Mouse (Mus musculus): ENCODE measurements around the gene Rptor. TPM values are rescaled to one million over a fixed set of nuclear protein-coding genes. Genes with fewer than 3 reads are reported as not detected.

Gene Rptor
- polyA plus RNA-seq, 1 experiment from 2014 or later, result 18.6 TPM

DNA sequence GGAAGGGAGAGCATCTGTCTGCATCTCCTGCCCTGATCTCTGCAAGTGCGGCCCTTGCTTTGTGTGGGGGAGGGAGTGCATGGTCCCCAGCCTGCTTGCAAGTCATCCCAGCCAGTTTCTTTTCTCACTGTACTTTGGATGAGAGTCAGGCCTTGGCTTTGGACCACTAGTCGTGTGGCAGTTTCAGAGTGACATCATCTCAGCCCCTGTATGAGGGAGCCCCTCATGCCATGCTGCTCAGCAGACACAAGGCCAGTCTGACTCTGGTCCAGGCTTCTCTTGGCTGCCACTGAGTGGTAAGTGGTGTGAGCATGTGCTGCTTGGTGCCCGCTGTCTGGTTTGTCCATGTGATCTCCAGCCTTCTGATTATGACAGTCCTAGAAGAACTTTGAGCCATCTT is 170.2 kb downstream of the Rptor start:
- WGBS (ENCODE audit: missing documents), result 95% methylated on average over 3 of the region's 3 CpGs
- Histone ChIP-seq H3K4me3 (ENCODE audit: inconsistent target) (no peak overlapping the region), H3K79me2 (ENCODE audit: inconsistent target) (peaks cover 1% of the 10 kb centered on the region; the same call in 1 of the 2 replicates), H3K27ac (no peak overlapping the region), H3K36me3 (ENCODE audit: inconsistent target) (0 out of 2 replicates have a peak, but pooled peaks cover 7% of the 10 kb centered on the region)

DNA sequence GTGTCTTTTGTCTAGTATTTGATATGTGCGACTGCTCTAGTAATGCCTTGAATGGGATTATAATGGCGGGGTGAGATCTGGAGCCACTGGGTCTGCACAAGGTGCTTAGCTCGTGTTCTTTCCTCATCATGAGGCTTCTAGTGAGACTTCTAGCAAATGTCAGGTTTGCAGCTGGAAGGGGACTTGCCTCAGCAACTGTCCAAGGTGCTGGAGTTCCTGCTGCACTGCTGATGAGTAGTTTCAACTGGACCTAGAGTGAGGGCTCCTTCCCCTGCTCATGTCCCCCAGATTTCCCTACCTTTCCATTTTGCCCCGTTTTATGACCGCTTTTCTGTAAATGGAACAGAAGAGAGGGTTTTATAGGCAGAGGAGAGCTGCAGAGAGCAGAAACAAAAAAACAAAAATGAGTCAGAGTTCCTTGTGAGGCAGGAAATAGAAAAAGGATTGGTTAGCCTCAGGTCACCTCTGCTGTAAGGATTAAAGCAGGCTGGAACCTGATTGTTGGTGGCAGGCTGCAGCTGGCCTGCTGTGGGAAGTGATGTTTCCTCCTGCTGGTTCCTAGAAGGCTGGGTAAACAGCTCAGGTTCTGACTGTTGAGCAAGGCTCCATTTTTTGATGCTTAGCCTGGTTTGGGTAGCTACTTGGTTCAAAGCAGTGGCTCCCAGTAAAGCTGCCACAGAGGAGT is 172.5 kb downstream of the Rptor start:
- WGBS (ENCODE audit: missing documents), result 95% methylated on average over 5 of the region's 5 CpGs

GRCm38 (mm10) chr11:119777236-119777635 is 174.5 kb downstream of the Rptor start:
- Histone ChIP-seq H3K4me3 (ENCODE audit: inconsistent target) (no peak overlapping the region), H3K36me3 (ENCODE audit: inconsistent target) (no peaks in the 10 kb centered on the region), H3K79me2 (ENCODE audit: inconsistent target) (peaks cover 4% of the 10 kb centered on the region; the same call in 1 of the 2 replicates), H3K27ac (0 out of 2 replicates have a peak overlapping the region, but pooled peaks have one; percentile 7)
- 57% methylated on average over 3 of the region's 3 CpGs for WGBS (ENCODE audit: missing documents)

More for the DNA sequence above, 172.5 kb downstream of the Rptor start:
- Histone ChIP-seq H3K36me3 (ENCODE audit: inconsistent target) (0 out of 2 replicates have a peak, but pooled peaks cover 7% of the 10 kb centered on the region), H3K27ac (no peak overlapping the region), H3K79me2 (ENCODE audit: inconsistent target) (peaks cover 4% of the 10 kb centered on the region; the same call in 1 of the 2 replicates), H3K4me3 (ENCODE audit: inconsistent target) (no peak overlapping the region)

DNA sequence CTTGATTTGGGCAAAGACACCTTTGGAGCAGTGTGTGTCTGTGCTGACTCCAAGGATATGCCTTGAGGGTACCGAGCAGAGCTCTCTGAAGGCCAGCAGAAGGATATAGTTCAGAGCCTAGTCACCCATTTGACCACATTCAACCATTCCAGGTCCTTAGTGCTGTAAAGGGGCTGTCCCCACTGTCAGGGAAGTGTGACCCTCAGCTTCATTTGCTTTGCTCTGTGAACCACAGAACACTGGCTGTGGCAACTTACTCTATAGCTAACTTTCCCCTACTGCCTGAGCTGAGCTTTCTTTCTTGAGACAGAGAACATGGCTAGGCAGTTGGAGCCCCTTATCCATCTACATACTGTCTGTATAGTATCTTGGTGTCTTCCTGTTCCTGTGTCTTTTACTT is 175.2 kb downstream of the Rptor start:
- Histone ChIP-seq H3K36me3 (ENCODE audit: inconsistent target) (no peaks in the 10 kb centered on the region), H3K79me2 (ENCODE audit: inconsistent target) (peaks cover 4% of the 10 kb centered on the region; the same call in 1 of the 2 replicates), H3K4me3 (ENCODE audit: inconsistent target) (no peak overlapping the region), H3K27ac (0 out of 2 replicates have a peak overlapping the region, but pooled peaks have one; percentile 7)
- WGBS (ENCODE audit: missing documents), result 100% methylated on average over 1 of the region's 1 CpGs

- 45% methylated on average over 7 of the region's 8 CpGs for WGBS (ENCODE audit: missing documents)
- Histone ChIP-seq H3K36me3 (ENCODE audit: inconsistent target) (no peaks in the 10 kb centered on the region), H3K27ac (peak overlapping the region; percentile 24), H3K79me2 (ENCODE audit: inconsistent target) (peaks cover 4% of the 10 kb centered on the region; the same call in 1 of the 2 replicates), H3K4me3 (ENCODE audit: inconsistent target) (no peak overlapping the region)
Measured at GRCm38 (mm10) chr11:119780290-119780689, 177.6 kb downstream of the Rptor start.

DNA sequence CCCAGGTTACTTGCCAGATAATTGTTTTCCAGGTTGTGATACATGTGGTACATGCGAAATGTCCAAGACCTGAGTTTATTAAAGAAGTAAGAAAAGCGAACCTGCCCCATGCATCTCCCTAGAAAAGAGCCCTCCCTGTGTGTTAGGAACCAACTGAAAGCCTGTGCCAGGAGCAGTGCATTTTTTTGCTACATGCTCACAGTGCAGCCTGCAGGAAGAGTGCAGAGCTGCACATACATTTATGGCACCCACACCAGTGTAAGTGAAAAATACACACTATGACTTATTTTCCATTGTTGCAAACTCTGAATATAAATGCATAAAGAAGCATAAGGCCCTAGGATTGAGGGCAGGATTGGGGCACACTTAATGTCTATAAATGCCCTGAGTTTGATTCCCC is 178.5 kb downstream of the Rptor start:
- peak overlapping the region; percentile 24 for H3K27ac ChIP-seq
- H3K4me3 ChIP-seq (ENCODE audit: inconsistent target), result no peak overlapping the region
- peaks cover 4% of the 10 kb centered on the region; the same call in 1 of the 2 replicates for H3K79me2 ChIP-seq (ENCODE audit: inconsistent target)
- H3K36me3 ChIP-seq (ENCODE audit: inconsistent target), result no peaks in the 10 kb centered on the region
- WGBS (ENCODE audit: missing documents), result 98% methylated on average over 2 of the region's 2 CpGs

- 99% methylated on average over 4 of the region's 4 CpGs for WGBS (ENCODE audit: missing documents)
- Histone ChIP-seq H3K4me3 (ENCODE audit: inconsistent target) (no peak overlapping the region), H3K36me3 (ENCODE audit: inconsistent target) (no peaks in the 10 kb centered on the region), H3K79me2 (ENCODE audit: inconsistent target) (peaks cover 4% of the 10 kb centered on the region; the same call in 1 of the 2 replicates), H3K27ac (0 out of 2 replicates have a peak overlapping the region, but pooled peaks have one; percentile 24)
Measured at GRCm38 (mm10) chr11:119781726-119782125, 179.0 kb downstream of the Rptor start.

DNA sequence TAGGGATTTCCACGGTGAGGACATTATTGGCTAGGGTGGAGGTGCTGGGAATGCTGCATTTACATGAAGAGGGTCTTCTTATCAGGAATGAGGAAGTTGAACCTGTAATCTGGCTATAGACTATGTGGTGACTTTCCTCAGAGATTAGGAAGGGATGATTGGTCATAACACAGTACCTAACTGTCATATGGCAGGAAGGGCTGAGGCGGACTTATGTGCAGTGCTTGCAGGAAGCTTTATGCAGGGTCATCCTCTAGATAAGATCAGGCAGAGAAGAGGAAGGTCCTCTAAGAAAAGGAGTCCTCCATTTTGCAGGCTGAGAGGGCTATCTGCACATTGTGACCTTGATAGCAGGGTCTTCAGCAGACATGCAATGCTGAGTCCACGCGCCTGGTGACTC is 180.9 kb downstream of the Rptor start:
- 88% methylated on average over 4 of the region's 4 CpGs for WGBS (ENCODE audit: missing documents)
- Histone ChIP-seq H3K36me3 (ENCODE audit: inconsistent target) (no peaks in the 10 kb centered on the region), H3K79me2 (ENCODE audit: inconsistent target) (no peaks in the 10 kb centered on the region), H3K27ac (peak overlapping the region; percentile 47), H3K4me3 (ENCODE audit: inconsistent target) (no peak overlapping the region)

GRCm38 (mm10) chr11:119784672-119785341 is 182.1 kb downstream of the Rptor start:
- WGBS (ENCODE audit: missing documents), result 97% methylated on average over 12 of the region's 12 CpGs
- H3K79me2 ChIP-seq (ENCODE audit: inconsistent target), result no peaks in the 10 kb centered on the region
- no peaks in the 10 kb centered on the region for H3K36me3 ChIP-seq (ENCODE audit: inconsistent target)
- H3K27ac ChIP-seq, result peak overlapping the region; percentile 47
- H3K4me3 ChIP-seq (ENCODE audit: inconsistent target), result no peak overlapping the region

DNA sequence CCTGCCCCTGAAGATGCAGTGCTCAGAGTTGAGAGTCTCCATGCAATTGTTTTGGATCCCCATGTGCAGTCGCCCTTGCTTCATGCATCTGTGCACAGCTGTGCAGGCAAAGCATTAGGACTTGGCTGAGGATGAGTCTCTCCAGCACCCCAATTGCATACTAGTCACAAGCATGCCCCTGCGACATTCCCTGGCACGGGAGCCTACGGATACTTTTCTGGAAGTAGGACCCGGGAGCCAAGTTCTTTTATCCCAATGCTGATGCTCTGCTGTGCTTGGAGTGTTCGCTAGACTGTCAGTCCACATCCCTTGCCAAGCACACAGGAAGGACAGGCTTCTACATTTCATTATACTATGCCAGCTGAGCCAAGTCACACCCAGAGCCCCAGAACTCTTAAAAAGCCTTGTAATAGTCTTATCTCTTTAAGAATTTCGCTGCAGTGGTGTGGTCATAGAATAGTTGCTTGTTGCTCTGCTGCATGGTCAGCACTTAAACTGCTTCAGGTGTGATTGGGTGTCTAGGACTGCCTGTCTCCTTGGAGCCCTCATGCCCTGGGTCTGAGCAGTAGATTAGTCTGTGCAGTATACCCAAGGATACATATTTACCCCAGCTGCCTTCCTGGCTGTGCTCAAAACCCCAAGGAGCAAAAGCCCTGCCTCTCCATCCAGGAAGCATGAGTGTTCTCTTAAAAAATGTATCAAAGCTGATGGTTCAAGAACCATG is 183.1 kb downstream of the Rptor start:
- no peak overlapping the region for H3K4me3 ChIP-seq (ENCODE audit: inconsistent target)
- no peak overlapping the region for H3K27ac ChIP-seq
- 95% methylated on average over 7 of the region's 7 CpGs for WGBS (ENCODE audit: missing documents)
- no peaks in the 10 kb centered on the region for H3K36me3 ChIP-seq (ENCODE audit: inconsistent target)
- H3K79me2 ChIP-seq (ENCODE audit: inconsistent target), result no peaks in the 10 kb centered on the region; the same call in 1 of the 2 replicates

GRCm38 (mm10) chr11:119786385-119786880 is 183.7 kb downstream of the Rptor start:
- Histone ChIP-seq H3K4me3 (ENCODE audit: inconsistent target) (no peak overlapping the region), H3K27ac (no peak overlapping the region), H3K36me3 (ENCODE audit: inconsistent target) (no peaks in the 10 kb centered on the region), H3K79me2 (ENCODE audit: inconsistent target) (no peaks in the 10 kb centered on the region; the same call in 1 of the 2 replicates)
- 91% methylated on average over 8 of the region's 8 CpGs for WGBS (ENCODE audit: missing documents)

- no peaks in the 10 kb centered on the region; the same call in 1 of the 2 replicates for H3K79me2 ChIP-seq (ENCODE audit: inconsistent target)
- peak overlapping the region; percentile 19 for H3K27ac ChIP-seq
- H3K4me3 ChIP-seq (ENCODE audit: inconsistent target), result no peak overlapping the region
- WGBS (ENCODE audit: missing documents), result 94% methylated on average over 7 of the region's 7 CpGs
- H3K36me3 ChIP-seq (ENCODE audit: inconsistent target), result no peaks in the 10 kb centered on the region
Measured at GRCm38 (mm10) chr11:119788488-119788887, 185.8 kb downstream of the Rptor start.

- Histone ChIP-seq H3K79me2 (ENCODE audit: inconsistent target) (no peaks in the 10 kb centered on the region; the same call in 1 of the 2 replicates), H3K36me3 (ENCODE audit: inconsistent target) (no peaks in the 10 kb centered on the region), H3K4me3 (ENCODE audit: inconsistent target) (no peak overlapping the region), H3K27ac (peak overlapping the region; percentile 19)
- 71% methylated on average over 3 of the region's 3 CpGs for WGBS (ENCODE audit: missing documents)
Measured at GRCm38 (mm10) chr11:119788919-119789713, 186.4 kb downstream of the Rptor start.

Measured in macrophage (primary cell).